Mouse (Mus musculus) cerebellum, adult 2 months (tissue): Measurements from ENCODE around the gene Gmip.
A peak's percentile ranks its signal among the peaks of the same experiment; 100 is the strongest.

Experiments used
- CTCF ChIP-seq: fragments of 200-500 bp; IDR thresholded peaks from 2 replicates; pipeline ENCODE4 v1.5.1; 2011; ENCODE audit warnings: low read depth, mild to moderate bottlenecking, control low read depth, low read length, moderate library complexity, borderline replicate concordance; ENCODE audit not compliant: insufficient read depth
- POLR2A ChIP-seq: fragments of 200-500 bp; IDR thresholded peaks from 2 replicates; pipeline ENCODE4 v1.6.1; 2011; ENCODE audit warnings: low read length, control low read depth, borderline replicate concordance; ENCODE audit not compliant: insufficient read depth

- peak; percentile 99 for TF ChIP-seq POLR2A
- no peak for TF ChIP-seq CTCF
Measured at GRCm38 (mm10) chr8:69774503-69775148, 33.9 kb upstream of the Gmip start, which contains the start of gene Gm20422.
